Mouse (Mus musculus) MEL (cell line): ENCODE data around the gene 4930539E08Rik. TPM values are rescaled to one million over a fixed set of nuclear protein-coding genes. Genes with fewer than 3 reads are reported as not detected.

Experiments
- DNase-seq: peaks from one replicate; pipeline ENCODE4 v3.0.0; 2011; ENCODE audit warnings: low read depth, low spot score
- H3K27ac ChIP-seq: 2 replicates; pipeline ENCODE4 v1.5.1; 2012; ENCODE audit warnings: low read depth, mild to moderate bottlenecking, control low read depth, low read length, moderate library complexity; ENCODE audit not compliant: control insufficient read depth
- H3K27me3 ChIP-seq, 2 experiments: fragments of 150-350 bp in 1 of 2; sonication (generic) in 1 of 2; 2 replicates each; pipeline ENCODE4 v1.6.1; 2012; ENCODE audit warnings: low read length in 2 of 2, mild to moderate bottlenecking in 2 of 2, improper control_type of control experiment in 1 of 2, moderate library complexity in 1 of 2; ENCODE audit not compliant: insufficient read depth in 2 of 2, control insufficient read depth in 1 of 2
- H3K36me3 ChIP-seq, 2 experiments: 2 replicates each; pipeline ENCODE4 v1.6.1; 2012 to 2014; ENCODE audit warnings: low read length in 2 of 2, improper control_type of control experiment in 1 of 2, inconsistent platforms in 1 of 2, mild to moderate bottlenecking in 1 of 2; ENCODE audit not compliant: insufficient read depth in 2 of 2, control insufficient read depth in 1 of 2
- H3K4me1 ChIP-seq, 2 experiments: fragments of 150-350 bp in 1 of 2; sonication (generic) in 1 of 2; 2 replicates each; pipeline ENCODE4 v1.6.1; 2012; ENCODE audit warnings: low read length in 2 of 2, improper control_type of control experiment in 1 of 2, mild to moderate bottlenecking in 1 of 2; ENCODE audit not compliant: insufficient read depth in 2 of 2, control insufficient read depth in 1 of 2
- H3K4me3 ChIP-seq, 2 experiments: fragments of 150-350 bp in 1 of 2; sonication (generic) in 1 of 2; 2 replicates each; pipeline ENCODE4 v1.5.1; 2012; ENCODE audit warnings: low read depth in 2 of 2, low read length in 2 of 2, mild to moderate bottlenecking in 2 of 2, moderate library complexity in 2 of 2, control low read depth in 1 of 2, improper control_type of control experiment in 1 of 2; ENCODE audit not compliant: control insufficient read depth in 1 of 2, insufficient read depth in 1 of 2
- H3K79me2 ChIP-seq: 2 replicates; pipeline ENCODE4 v1.6.1; 2012; ENCODE audit warnings: mild to moderate bottlenecking, low read length, moderate library complexity; ENCODE audit not compliant: control insufficient read depth, poor library complexity, insufficient read depth
- H3K9ac ChIP-seq: 2 replicates; pipeline ENCODE4 v1.6.1; 2012; ENCODE audit warnings: low read depth, mild to moderate bottlenecking, control low read depth, low read length, moderate library complexity; ENCODE audit not compliant: control insufficient read depth, poor library complexity, severe bottlenecking
- H3K9me3 ChIP-seq: fragments of 150-350 bp; sonication (generic); replicated peaks from 2 replicates; pipeline ENCODE4 v1.6.1; 2012; ENCODE audit warnings: mild to moderate bottlenecking, low read length, improper control_type of control experiment, moderate library complexity; ENCODE audit not compliant: insufficient read depth
- CHD2 ChIP-seq: IDR thresholded peaks from 2 replicates; pipeline ENCODE4 v1.6.1; 2011; ENCODE audit warnings: low read length, improper control_type of control experiment
- CTCF ChIP-seq, 3 experiments: IDR thresholded peaks in 2 of 3; conservative IDR thresholded peaks in 1 of 3; 2 replicates each; pipeline ENCODE4 v1.5.1; 2011 to 2012; ENCODE audit warnings: low read length in 3 of 3, low read depth in 2 of 3, mild to moderate bottlenecking in 2 of 3, improper control_type of control experiment in 1 of 3, inconsistent platforms in 1 of 3, mixed read lengths in 1 of 3, moderate library complexity in 1 of 3; ENCODE audit not compliant: control insufficient read depth in 1 of 3, insufficient read depth in 1 of 3, poor library complexity in 1 of 3, severe bottlenecking in 1 of 3
- ETS1 ChIP-seq: IDR thresholded peaks from 2 replicates; pipeline ENCODE4 v1.6.1; 2012; ENCODE audit warnings: low read depth, mild to moderate bottlenecking, inconsistent platforms, low read length, improper control_type of control experiment, moderate library complexity
- GABPA ChIP-seq: IDR thresholded peaks from 2 replicates; pipeline ENCODE4 v1.6.1; 2012; ENCODE audit warnings: low read depth, mild to moderate bottlenecking, inconsistent platforms, low read length, improper control_type of control experiment, moderate library complexity
- GATA1 ChIP-seq: IDR thresholded peaks from 2 replicates; pipeline ENCODE4 v1.6.1; 2011; ENCODE audit warnings: low read depth, low read length, improper control_type of control experiment
- KAT2A ChIP-seq: conservative IDR thresholded peaks from 2 replicates; pipeline ENCODE4 v1.6.1; 2012; ENCODE audit warnings: low read depth, low read length, improper control_type of control experiment, inconsistent platforms
- MAX ChIP-seq: IDR thresholded peaks from 2 replicates; pipeline ENCODE4 v1.6.1; 2011; ENCODE audit warnings: low read length, improper control_type of control experiment
- MXI1 ChIP-seq: IDR thresholded peaks from 2 replicates; pipeline ENCODE4 v1.6.1; 2011; ENCODE audit warnings: mild to moderate bottlenecking, low read depth, low read length, improper control_type of control experiment
- MYC ChIP-seq: IDR thresholded peaks from 2 replicates; pipeline ENCODE4 v1.6.1; 2011; ENCODE audit warnings: low read depth, mild to moderate bottlenecking, low read length, improper control_type of control experiment, moderate library complexity
- NELFE ChIP-seq: IDR thresholded peaks from 2 replicates; pipeline ENCODE4 v1.6.1; 2011; ENCODE audit warnings: low read depth, low read length, improper control_type of control experiment
- POLR2AphosphoS2 ChIP-seq: IDR thresholded peaks from 2 replicates; pipeline ENCODE4 v1.6.1; 2011; ENCODE audit warnings: low read length, improper control_type of control experiment
- POLR2AphosphoS5 ChIP-seq: IDR thresholded peaks from 2 replicates; pipeline ENCODE4 v1.6.1; 2012; ENCODE audit warnings: low read depth, borderline replicate concordance, mild to moderate bottlenecking, inconsistent platforms, low read length, moderate library complexity, mixed read lengths
- SIN3A ChIP-seq: IDR thresholded peaks from 2 replicates; pipeline ENCODE4 v1.6.1; 2012; ENCODE audit warnings: low read length, improper control_type of control experiment, inconsistent platforms
- SMC3 ChIP-seq: IDR thresholded peaks from 2 replicates; pipeline ENCODE4 v1.6.1; 2011; ENCODE audit warnings: low read depth, low read length, improper control_type of control experiment
- TAL1 ChIP-seq: IDR thresholded peaks from 2 replicates; pipeline ENCODE4 v1.6.1; 2012; ENCODE audit warnings: mild to moderate bottlenecking, inconsistent platforms, low read length, moderate library complexity, mixed read lengths
- UBTF ChIP-seq: IDR thresholded peaks from 2 replicates; pipeline ENCODE4 v1.6.1; 2012; ENCODE audit warnings: low read depth, mild to moderate bottlenecking, inconsistent platforms, low read length, improper control_type of control experiment, moderate library complexity, borderline replicate concordance; ENCODE audit not compliant: insufficient read depth
- USF2 ChIP-seq, 2 experiments: IDR thresholded peaks; 2 replicates each; pipeline ENCODE4 v1.6.1; 2011 to 2012; ENCODE audit warnings: improper control_type of control experiment in 2 of 2, low read length in 2 of 2, borderline replicate concordance in 1 of 2, inconsistent platforms in 1 of 2, low read depth in 1 of 2, mild to moderate bottlenecking in 1 of 2; ENCODE audit not compliant: insufficient read depth in 1 of 2
- ZNF384 ChIP-seq: IDR thresholded peaks from 2 replicates; pipeline ENCODE4 v1.6.1; 2012; ENCODE audit warnings: low read depth, mild to moderate bottlenecking, inconsistent platforms, low read length, improper control_type of control experiment
- polyA plus RNA-seq, 2 experiments: library from polyadenylated mRNA; stranded (reverse) in 1 of 2; unstranded in 1 of 2; fragments of >175 nt in 1 of 2; fragments of >200 nt in 1 of 2; gene quantifications; 2 replicates each; pipeline versions ENCODE4 v1.2.1 to v1.2.4; 2012; ENCODE audit warnings: low replicate concordance in 2 of 2, low read depth in 1 of 2; ENCODE audit not compliant: insufficient read length in 2 of 2, insufficient read depth in 1 of 2, missing spikeins in 1 of 2
- total RNA-seq: library from RNA; depleted of rRNA; stranded (reverse); fragments of 300-350 nt; gene quantifications from 2 replicates; pipeline ENCODE4 v1.2.3, GENCODE M21; 2012

The 4930539E08Rik gene
- total and polyA plus RNA-seq, 3 experiments: 0.01 to 0.04 TPM; not detected in 1

- TF ChIP-seq POLR2AphosphoS5: no peak
- TF ChIP-seq MAX: no peak
- TF ChIP-seq SMC3: no peak
- no peak for TF ChIP-seq KAT2A
- TF ChIP-seq UBTF: no peak
- TF ChIP-seq POLR2AphosphoS2: no peak
- no peak for TF ChIP-seq CHD2
- TF ChIP-seq MYC: no peak
- no peak for TF ChIP-seq GABPA
- no peak for TF ChIP-seq ETS1
- no peak for TF ChIP-seq SIN3A
- no peak for TF ChIP-seq MXI1
- TF ChIP-seq USF2 (IDR thresholded peaks at IDR 0.05; ENCODE audit: borderline replicate concordance in 1 of 2, insufficient read depth in 1 of 2, low read depth in 1 of 2, low read length in 2 of 2): no peak
- TF ChIP-seq TAL1: no peak
- no peak for DNase-seq
- H3K9ac ChIP-seq: no peak overlapping the region
- no peak overlapping the region for H3K27ac ChIP-seq
- H3K4me3 ChIP-seq: no peak overlapping the region
- H3K9me3 ChIP-seq: no peaks in the 10 kb centered on the region
- H3K36me3 ChIP-seq: peaks cover 0 to 5% of the 10 kb centered on the region in 2 experiments; a peak in 2 of 4 replicates
- H3K27me3 ChIP-seq: no peaks in the 10 kb centered on the region
- peaks cover 0 to 13% of the 10 kb centered on the region in 2 experiments; a peak in 3 of 4 replicates for H3K4me1 ChIP-seq
- H3K79me2 ChIP-seq: no peaks in the 10 kb centered on the region
These were observed 10.0 kb upstream of the 4930539E08Rik start for GRCm38 (mm10) chr17:28924957-28925595.

GRCm38 (mm10) chr17:28922096-28922495 is 7.0 kb upstream of the 4930539E08Rik start:
- Histone ChIP-seq H3K27me3 (no peaks in the 10 kb centered on the region), H3K9me3 (no peaks in the 10 kb centered on the region), H3K4me1 (peaks cover 0 to 3% of the 10 kb centered on the region in 2 experiments; a peak in 3 of 4 replicates), H3K36me3 (no peaks in the 10 kb centered on the region), H3K79me2 (no peaks in the 10 kb centered on the region)
- no peak for DNase-seq
- TF ChIP-seq ZNF384 (no peak), CHD2 (no peak), GATA1 (no peak), ETS1 (no peak), NELFE (no peak), CTCF (IDR thresholded peaks at IDR 0.05 in 2 of 3, conservative IDR thresholded peaks at IDR 0.05 in 1 of 3; ENCODE audit: control insufficient read depth in 1 of 3, insufficient read depth in 1 of 3, low read depth in 2 of 3, low read length in 3 of 3, poor library complexity in 1 of 3, severe bottlenecking in 1 of 3) (no peak)
- TF ChIP-seq, all 39 proteins: peak for 0
- Histone ChIP-seq H3K27ac (no peak overlapping the region), H3K9ac (no peak overlapping the region), H3K4me3 (no peak overlapping the region)
